Mouse (Mus musculus): ENCODE measurements at regions not wholly inside any gene's neighbourhood (a gene's known extent, or its start where the extent isn't known, plus 50 kb on each side); places are given as distances from the start of the nearest gene placed in this dataset.
"Not testable (repeated sequence)": the region's sequence is repeated elsewhere in the genome, so short reads cannot be mapped to it uniquely, and the experiment has no call there.

- DNase-seq (ENCODE audit: low spot score), result no peak
Measured at GRCm38 (mm10) chr10:117477331-117478201, 97.8 kb upstream of the Cpsf6 start.

GRCm38 (mm10) chr10:117475086-117475945, 95.5 kb upstream of the Cpsf6 start:
- DNase-seq (ENCODE audit: low spot score), result no peak

GRCm38 (mm10) chr10:117474351-117475085, 94.7 kb upstream of the Cpsf6 start:
- no peak for DNase-seq (ENCODE audit: low spot score)

- no peak for DNase-seq (ENCODE audit: low spot score)
Measured at GRCm38 (mm10) chr10:117473471-117473870, 93.7 kb upstream of the Cpsf6 start.

GRCm38 (mm10) chr10:117472568-117472930, 92.7 kb upstream of the Cpsf6 start:
- no peak for DNase-seq (ENCODE audit: low spot score)

- DNase-seq (ENCODE audit: low spot score), result no peak
Measured at GRCm38 (mm10) chr10:117471818-117472567, 92.2 kb upstream of the Cpsf6 start.

- DNase-seq (ENCODE audit: low spot score), result no peak
Measured at GRCm38 (mm10) chr10:117471036-117471817, 91.4 kb upstream of the Cpsf6 start.

GRCm38 (mm10) chr10:117470481-117470880, 90.7 kb upstream of the Cpsf6 start:
- no peak for DNase-seq (ENCODE audit: low spot score)

- no peak for DNase-seq (ENCODE audit: low spot score)
Measured at GRCm38 (mm10) chr10:117469573-117470090, 89.8 kb upstream of the Cpsf6 start.

GRCm38 (mm10) chr10:117468931-117469572, 89.2 kb upstream of the Cpsf6 start:
- DNase-seq (ENCODE audit: low spot score), result no peak

- no peak for DNase-seq (ENCODE audit: low spot score)
Measured at GRCm38 (mm10) chr10:117468381-117468780, 88.6 kb upstream of the Cpsf6 start.

- no peak for DNase-seq (ENCODE audit: low spot score)
Measured at GRCm38 (mm10) chr10:117467161-117467560, 87.3 kb upstream of the Cpsf6 start.

- no peak for DNase-seq (ENCODE audit: low spot score)
Measured at GRCm38 (mm10) chr10:117466391-117466790, 86.6 kb upstream of the Cpsf6 start.

- no peak for DNase-seq (ENCODE audit: low spot score)
Measured at GRCm38 (mm10) chr10:117465671-117466250, 85.9 kb upstream of the Cpsf6 start.

- no peak for DNase-seq (ENCODE audit: low spot score)
Measured at GRCm38 (mm10) chr10:117465058-117465660, 85.3 kb upstream of the Cpsf6 start.

- DNase-seq (ENCODE audit: low spot score), result not testable (repeated sequence)
Measured at GRCm38 (mm10) chr10:117464331-117464730, 84.5 kb upstream of the Cpsf6 start.

GRCm38 (mm10) chr10:117463636-117464035, 83.8 kb upstream of the Cpsf6 start:
- DNase-seq (ENCODE audit: low spot score), result no peak

GRCm38 (mm10) chr10:117462921-117463320, 83.1 kb upstream of the Cpsf6 start:
- no peak for DNase-seq (ENCODE audit: low spot score)

All from c-Kit-positive CD71-positive TER-119-positive erythroid progenitor cells, embryonic 14.5 days (primary cell).